Mouse (Mus musculus): ENCODE data around the gene Cdc42.

The Cdc42 gene

DNA sequence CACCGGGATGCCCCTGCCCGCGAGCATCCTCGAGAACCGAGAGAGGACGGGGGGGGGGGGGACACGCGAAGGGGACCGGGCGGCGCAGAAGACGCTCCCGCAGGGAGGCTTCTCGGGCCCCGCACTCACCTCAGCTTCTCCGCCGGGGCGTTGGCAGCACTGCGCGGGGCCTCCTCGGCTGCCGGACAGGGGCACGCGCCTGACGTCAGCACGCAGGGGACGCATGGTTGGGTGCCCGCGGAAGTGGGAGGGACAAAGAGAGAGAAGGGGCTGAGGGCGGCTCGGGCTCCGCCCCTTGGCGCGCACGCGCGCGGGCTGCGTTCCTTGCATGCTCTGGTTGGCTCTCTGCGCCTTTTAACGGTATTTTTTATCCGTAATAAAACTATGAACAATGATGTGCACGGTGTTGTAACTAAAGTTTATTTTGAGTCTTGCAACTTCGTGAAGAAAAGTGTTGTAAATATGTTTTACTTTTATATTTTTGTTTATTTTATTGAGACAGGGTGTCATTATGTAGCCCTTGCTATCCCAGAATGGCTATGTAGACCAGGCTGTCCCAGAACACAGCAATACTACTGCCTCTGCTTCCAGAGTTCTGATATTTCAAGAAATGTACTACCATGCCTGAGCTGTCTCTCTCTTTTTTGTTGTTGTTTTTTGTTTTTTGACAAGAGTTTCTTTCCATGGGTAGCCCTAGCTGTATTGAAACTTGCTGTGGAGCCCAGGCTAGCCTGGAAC is at the start of gene Cdc42:
TSS of gene Cdc42 (minus strand) at position 204 of the 738 bp plus-strand sequence.
- DNase-seq (ENCODE audit: low read depth, low spot score) = peak; percentile 97

DNA sequence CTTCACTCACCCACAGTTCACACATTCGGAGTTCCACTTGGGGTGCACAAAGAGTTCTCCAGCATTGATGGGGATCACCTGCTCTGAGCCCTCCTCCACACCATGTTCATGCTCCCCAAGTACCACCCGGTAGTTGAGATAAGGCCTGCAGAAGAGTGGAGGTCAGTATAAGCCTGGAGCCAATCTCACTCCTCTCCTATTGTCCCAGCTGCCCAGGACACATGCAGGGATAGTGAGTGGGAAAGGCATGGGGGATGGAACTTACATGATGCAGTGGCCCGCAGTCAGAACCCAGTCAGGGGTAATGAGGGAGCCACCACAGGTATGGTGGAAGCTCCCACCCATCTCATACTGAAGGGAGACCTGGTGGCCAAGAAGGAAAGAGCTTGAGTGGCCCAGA is 48.1 kb upstream of the Cdc42 start:
- no peak for DNase-seq (ENCODE audit: low read depth, low spot score)

- no peak for DNase-seq (ENCODE audit: low read depth, low spot score)
Measured at GRCm38 (mm10) chr4:137396641-137397525, 39.4 kb upstream of the Cdc42 start.

DNA sequence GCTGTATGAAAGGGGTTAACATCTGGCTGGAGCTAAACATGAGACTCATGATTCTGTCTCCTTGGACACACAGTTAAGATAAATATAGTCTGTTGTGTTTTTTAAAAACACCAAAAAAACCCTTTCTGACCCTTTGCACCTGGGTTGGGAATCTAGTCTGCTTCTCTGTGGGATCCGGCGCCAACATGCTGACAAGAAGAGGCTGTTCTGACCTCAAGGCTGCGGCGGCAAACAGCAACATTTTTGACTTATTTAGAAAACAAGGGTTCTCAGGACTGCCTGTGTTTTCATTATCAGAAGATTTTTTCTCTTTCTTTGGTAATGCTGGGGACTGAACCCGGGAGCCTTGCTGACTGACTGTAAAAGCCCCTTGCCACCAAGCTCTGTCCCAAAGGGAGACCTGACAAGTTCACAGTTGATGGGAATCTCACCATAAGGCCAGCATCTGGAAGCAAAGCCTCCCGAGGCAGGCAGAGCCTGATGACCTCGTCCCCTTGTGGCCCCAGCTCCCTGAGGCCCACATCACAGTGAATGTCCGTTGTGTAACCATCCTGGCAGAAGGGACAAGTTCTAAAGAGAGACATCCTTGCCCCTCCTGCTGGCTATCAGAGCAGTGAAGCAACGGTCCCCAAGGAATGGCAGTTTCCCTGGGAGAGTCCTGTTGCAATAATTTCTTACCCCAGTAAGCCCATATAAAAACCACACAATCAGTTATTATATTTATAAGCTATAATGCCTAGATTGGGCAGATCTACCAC is 36.0 kb upstream of the Cdc42 start:
- DNase-seq (ENCODE audit: low read depth, low spot score) = no peak

DNA sequence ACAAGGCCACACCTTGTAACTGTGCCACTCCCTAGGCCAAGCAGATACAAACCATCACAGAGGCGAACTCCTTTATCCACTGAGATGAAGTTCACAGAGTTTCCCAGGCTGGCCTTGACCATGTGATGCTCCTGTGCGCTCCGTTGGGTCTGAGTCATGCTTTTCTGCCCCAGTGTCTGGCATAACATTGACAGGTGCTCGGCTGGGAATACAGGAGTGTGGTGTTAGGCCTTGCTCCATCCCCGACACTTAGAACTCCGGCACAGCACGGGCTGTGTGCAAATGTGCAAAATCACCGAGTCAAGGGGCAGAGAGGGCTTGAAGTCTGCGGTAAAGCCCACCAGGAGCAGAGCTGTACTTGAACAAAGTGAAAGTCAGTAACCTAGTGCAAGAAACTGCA is 35.4 kb upstream of the Cdc42 start:
- DNase-seq (ENCODE audit: low read depth, low spot score) = no peak

DNA sequence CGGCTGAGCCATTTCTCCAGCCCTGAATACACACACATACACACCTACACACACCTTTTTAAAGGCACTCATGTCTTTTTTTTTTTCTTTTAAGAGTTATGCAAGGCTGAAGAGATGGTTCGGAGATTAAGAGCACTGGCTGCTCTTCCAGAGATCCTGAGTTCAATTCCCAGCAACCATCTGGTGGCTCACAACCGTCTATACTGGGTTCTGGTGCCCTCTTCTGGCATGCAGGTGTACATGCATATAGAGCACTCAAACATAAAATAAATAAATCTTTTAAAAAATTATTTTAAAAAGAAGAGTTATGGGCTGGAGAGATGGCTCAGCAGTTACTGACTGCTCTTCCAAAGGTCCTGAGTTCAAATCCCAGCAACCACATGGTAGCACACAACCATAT is 33.8 kb upstream of the Cdc42 start:
- peak; percentile 33 for DNase-seq (ENCODE audit: low read depth, low spot score)

DNA sequence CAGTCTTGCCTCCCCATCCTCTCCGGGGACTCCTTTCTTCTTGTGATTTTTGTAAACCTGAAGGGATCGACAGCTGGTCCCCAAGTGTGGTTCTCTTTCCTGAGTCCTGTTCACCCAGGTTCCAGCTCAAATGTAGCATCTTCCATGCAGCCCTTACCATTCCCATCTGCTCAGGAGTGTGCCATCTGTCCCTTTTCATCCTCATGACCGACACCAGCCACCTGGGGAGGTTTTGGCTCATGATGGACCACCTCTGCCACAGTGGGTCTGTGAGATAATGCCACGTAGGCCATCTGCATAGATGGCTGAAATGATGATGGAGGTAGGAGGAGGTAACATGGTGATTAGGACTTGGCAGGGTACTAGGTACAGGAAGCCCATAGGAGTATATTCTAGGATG is 32.7 kb upstream of the Cdc42 start:
- no peak for DNase-seq (ENCODE audit: low read depth, low spot score)

- DNase-seq (ENCODE audit: low read depth, low spot score) = peak; percentile 68
Measured at GRCm38 (mm10) chr4:137388983-137389382, 31.5 kb upstream of the Cdc42 start.

GRCm38 (mm10) chr4:137388059-137388794 is 30.7 kb upstream of the Cdc42 start:
- peak; percentile 96 for DNase-seq (ENCODE audit: low read depth, low spot score)

DNA sequence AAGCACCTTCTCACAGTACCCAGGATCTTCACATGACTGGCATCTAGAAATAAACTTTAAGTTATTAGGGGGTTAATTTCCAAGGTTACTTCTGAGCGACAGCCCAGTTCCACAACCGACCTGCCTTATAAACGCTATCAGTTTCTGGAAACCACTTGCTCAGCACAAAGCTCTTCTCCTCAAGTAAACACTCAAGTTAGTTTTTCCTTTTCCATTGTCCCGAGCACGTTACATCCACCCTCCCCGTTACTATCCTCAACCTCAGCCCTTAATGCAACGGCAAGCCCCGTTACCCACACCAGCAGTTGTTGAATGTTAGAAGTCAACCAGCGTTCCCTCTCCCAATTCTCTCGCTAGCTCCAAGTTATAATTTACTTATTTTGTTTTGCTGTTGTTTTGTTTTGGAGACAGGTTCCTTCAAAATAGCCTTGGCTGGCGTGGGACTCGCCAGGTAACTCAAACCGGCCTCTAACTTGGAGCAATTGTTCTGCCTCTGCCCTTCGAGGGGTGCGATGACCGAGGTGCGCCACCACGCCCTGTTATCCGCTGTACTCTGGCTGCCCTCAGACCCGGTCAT is 30.1 kb upstream of the Cdc42 start:
- DNase-seq (ENCODE audit: low read depth, low spot score) = no peak

DNA sequence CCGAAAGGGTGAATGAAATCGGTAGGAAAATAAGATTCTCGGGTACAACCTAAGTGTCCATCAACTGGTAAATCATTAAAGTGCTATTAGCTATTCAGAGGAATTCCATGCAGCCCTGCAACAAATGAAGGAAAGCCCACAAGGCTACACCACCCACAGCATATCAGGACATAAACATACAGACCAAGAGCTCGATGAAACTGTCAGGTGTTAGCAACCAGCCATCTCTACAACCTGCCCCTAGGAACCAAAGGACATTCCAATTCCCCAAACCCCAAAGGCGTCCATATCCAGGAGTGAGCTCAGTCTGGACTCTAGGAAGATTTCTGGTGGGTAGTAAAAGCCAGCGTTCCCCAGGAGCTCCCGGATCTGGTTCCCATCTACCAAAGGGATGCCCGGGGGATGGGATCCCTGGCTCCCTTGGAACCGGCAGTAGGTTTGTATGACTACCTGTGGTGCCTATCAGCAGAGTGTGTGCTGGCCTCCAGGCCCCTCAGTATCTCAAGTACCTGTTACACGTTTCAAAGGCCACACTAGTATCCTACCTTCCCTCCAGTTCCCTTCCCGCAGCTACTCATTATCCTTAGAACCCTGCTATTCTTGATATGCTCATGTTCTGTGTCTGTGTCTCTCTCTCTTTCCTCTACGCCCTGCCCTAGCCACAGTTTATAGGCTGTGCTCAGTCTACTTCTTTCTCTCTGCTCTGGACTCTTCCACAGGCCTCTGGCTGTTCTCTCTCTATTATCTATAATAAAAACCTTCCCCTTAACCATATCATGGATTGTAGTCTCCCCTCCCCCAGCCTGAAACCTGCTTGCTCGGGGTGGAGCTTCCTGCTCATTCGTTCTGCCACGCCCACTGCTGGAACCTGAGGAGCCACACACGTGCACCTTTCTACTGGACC is 23.4 kb upstream of the Cdc42 start:
- no peak for DNase-seq (ENCODE audit: low read depth, low spot score)

DNA sequence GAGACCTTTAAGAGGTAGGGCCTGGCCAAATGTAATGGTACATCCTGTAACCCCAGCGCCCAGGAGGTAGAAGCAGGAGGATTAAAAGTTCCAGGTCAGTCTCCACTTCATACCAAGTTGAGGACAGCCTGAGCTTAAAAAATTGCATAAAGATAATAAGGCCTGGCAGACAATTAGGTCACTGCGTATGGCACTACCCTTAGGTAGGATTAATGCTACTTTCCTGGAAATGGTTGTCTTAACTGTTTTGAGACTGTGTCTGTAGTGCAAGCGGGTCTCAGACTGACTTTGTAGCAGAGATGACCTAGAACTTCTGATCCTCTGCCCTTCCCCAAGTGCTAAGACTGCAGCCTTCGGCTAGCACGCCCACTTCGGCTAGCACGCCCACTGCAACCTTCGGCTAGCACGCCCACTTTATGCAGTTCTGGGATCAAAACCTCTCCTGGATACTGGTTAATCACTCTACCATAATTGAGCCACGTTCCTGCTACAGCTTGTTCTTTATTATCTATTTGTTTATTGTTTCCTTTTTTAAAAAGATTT is 22.3 kb upstream of the Cdc42 start:
- no peak for DNase-seq (ENCODE audit: low read depth, low spot score)

DNA sequence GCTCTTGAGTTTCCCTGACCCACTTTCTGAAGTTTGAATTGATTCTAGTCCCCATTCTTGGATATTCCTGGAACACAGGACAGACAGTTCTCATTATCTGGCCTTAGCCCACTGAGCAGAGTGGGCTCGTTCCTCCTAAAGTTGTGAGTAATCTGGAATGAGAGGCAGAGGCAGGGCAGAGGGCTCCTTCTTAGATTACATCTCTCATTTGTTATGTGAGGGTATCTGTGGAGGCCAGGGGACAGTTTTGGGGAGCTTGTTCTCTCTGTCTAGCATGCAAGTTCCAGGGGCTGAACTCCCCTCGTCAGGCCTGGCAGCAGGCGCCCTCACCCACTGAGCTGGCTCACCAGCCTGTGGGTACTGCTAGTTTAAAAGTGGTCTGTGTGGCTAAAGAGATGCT is 21.6 kb upstream of the Cdc42 start:
- DNase-seq (ENCODE audit: low read depth, low spot score) = no peak

DNA sequence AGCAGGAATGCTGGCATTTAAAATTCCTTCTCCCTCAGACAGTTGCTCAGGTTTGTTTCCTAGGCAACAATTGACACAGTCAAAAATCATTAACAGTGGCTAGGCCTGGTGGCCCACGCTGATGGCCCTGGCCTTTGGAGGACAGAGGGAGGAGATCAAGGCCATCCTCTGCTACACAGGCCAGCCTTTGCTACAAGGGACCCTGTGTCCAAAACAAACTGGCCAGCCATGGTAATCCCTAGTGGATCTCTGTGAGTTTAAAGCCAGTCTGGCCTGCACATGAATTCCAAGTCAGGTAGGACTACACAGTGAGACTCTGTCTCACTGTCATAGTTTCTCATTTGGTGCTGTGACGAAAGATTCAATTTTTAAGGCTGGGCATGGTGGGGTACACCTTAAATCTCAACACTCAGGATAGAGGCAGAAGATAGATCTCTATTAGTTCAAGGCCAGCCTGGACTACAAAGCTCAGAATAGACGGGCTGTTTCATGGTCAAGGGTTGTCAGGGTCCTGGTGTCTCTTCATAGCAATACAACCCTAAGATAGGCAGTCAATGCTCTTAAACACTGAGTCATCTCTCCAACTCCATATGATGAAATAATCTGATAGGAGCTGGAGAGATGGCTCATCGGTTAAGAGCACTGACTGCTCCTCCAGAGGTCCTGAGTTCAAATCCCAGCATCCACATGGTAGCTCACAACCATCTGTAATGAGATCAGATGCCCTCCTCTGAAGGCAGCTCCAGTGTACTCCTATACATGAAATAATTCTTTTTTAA is 20.2 kb upstream of the Cdc42 start:
- DNase-seq (ENCODE audit: low read depth, low spot score) = no peak

DNA sequence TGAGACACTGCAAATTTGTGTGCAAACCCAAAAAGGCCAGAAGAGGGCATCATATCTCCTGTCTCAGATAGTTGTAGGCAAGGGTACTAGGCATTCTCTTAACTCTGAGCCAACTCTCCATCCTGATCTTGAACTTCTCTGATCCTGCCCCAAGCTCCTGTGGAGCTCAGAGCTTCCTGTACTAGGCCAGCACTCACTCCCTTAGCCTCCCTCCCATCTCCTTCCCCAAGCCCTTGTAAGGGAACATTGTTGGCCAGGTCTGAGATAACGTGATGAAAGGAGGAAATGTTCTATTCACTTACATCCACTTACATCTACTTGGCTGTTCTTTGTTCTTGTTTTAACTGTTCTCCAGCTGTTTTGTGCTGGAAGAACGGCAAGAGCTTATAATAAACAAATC is 19.3 kb upstream of the Cdc42 start:
- DNase-seq (ENCODE audit: low read depth, low spot score) = no peak

GRCm38 (mm10) chr4:137375314-137376278 is 18.1 kb upstream of the Cdc42 start:
- DNase-seq (ENCODE audit: low read depth, low spot score) = no peak

- DNase-seq (ENCODE audit: low read depth, low spot score) = no peak
Measured at GRCm38 (mm10) chr4:137373711-137374110, 16.2 kb upstream of the Cdc42 start.

All from A20 (cell line).